Comparison of ENCODE assay signal across 8 mouse cellular contexts in the genomic region with DNA sequence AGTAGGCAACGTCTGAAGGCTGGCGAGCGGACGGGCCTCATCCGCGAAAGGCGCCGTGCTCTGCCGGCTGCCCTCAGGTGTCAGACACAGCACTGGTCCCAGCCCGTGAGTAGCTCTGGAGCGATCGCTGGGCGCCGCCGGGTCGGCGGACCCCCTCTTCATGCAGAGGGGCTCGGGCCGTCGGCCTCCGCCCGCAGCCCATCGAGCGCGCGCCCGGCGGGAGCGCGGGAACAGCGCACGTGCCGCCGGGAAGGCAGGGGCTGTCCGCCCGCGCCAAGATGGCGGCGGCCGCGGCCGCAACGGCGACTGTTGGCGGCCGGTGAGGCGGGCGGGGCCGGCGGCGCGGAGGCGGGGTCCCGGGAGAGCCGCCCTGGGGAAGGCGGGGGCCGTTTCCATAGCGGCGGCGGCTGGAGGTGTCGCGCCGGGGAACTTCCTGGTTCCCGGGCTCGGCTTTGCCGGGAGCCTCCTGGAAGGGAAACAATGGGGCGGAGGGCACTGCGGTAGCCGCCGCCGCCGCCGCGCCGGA. TPM values are rescaled to one million over a fixed set of nuclear protein-coding genes. Genes with fewer than 3 reads are reported as not detected.
DNase-seq lines count a peak whose midpoint lies in the region; ATAC-seq lines count a peak whose summit lies in the region.

A gene (plus strand): TSS at position 292 of the 526 bp plus-strand sequence.

- peak within 1 kb of the TSS; percentile 97 for H3K4me3 ChIP-seq in heart, embryonic 13.5 days
- H3K4me3 ChIP-seq in liver, embryonic 12.5 days = peak within 1 kb of the TSS; percentile 99

- peak; percentile 90 for DNase-seq in CD4-positive, CD25-positive, alpha-beta regulatory T cell, adult 2 months (ENCODE audit: low read depth, low spot score)
- DNase-seq in brain, embryonic 18.5 days (ENCODE audit: low read depth, low spot score) = peak; percentile 47
- peak; percentile 95 for DNase-seq in kidney, postnatal 10 days
- DNase-seq in naive thymus-derived CD4-positive, alpha-beta T cell, adult 2 months (ENCODE audit: low read depth) = peak; percentile 84
- DNase-seq in splenic B cell, adult 2 months (ENCODE audit: low read depth, low spot score) = peak; percentile 80

- under 1% methylated on average over 63 of the region's 75 CpGs for WGBS in heart, embryonic 13.5 days
- 2% methylated on average over 64 of the region's 75 CpGs for WGBS in liver, embryonic 12.5 days (ENCODE audit: insufficient replicate concordance)

- H3K27me3 ChIP-seq in heart, embryonic 13.5 days (replicated peaks) = no peaks in the 10 kb centered on the region
- peaks cover 12% of the 10 kb centered on the region for H3K27me3 ChIP-seq in liver, embryonic 12.5 days (replicated peaks)
- no peaks in the 10 kb centered on the region for H3K27me3 ChIP-seq in splenic B cell, adult 2 months (ENCODE audit: control insufficient read depth, insufficient read depth, low read length, poor library complexity, severe bottlenecking)

- peak within 1 kb of the TSS; percentile 97 for H3K9ac ChIP-seq in heart, embryonic 13.5 days
- peak within 1 kb of the TSS; percentile 99 for H3K9ac ChIP-seq in liver, embryonic 12.5 days

- peak within 1 kb of the TSS; percentile 79 for H3K4me2 ChIP-seq in heart, embryonic 13.5 days
- peak within 1 kb of the TSS; percentile 87 for H3K4me2 ChIP-seq in liver, embryonic 12.5 days

- H3K36me3 ChIP-seq in heart, embryonic 13.5 days = no peaks in the 10 kb centered on the region
- H3K36me3 ChIP-seq in liver, embryonic 12.5 days = no peaks in the 10 kb centered on the region
- H3K36me3 ChIP-seq in splenic B cell, adult 2 months (ENCODE audit: control insufficient read depth, insufficient read depth, low read length, poor library complexity, severe bottlenecking) = no peaks in the 10 kb centered on the region

- no peaks in the 10 kb centered on the region for H3K9me3 ChIP-seq in heart, embryonic 13.5 days
- H3K9me3 ChIP-seq in liver, embryonic 12.5 days (replicated peaks) = no peaks in the 10 kb centered on the region

- ATAC-seq in erythroid progenitor cell, adult 5-6 weeks (replicated peaks; ENCODE audit: low FRiP score, poor library complexity, severe bottlenecking) = peak; percentile 93
- peak; percentile 84 for ATAC-seq in heart, embryonic 13.5 days (ENCODE audit: extremely low read depth, insufficient number of reproducible peaks, low FRiP score, low TSS enrichment)
- ATAC-seq in liver, embryonic 12.5 days = peak; percentile 93

- peaks cover 26% of the 10 kb centered on the region for H3K4me1 ChIP-seq in heart, embryonic 13.5 days
- peaks cover 42% of the 10 kb centered on the region for H3K4me1 ChIP-seq in liver, embryonic 12.5 days

- peak within 1 kb of the TSS; percentile 98 for H3K27ac ChIP-seq in heart, embryonic 13.5 days (replicated peaks)
- H3K27ac ChIP-seq in liver, embryonic 12.5 days = peak within 1 kb of the TSS; percentile 94

RNA-seq across cellular contexts. Expression of the gene that starts here (rescaled TPM):
- 18.0 and 30.3 TPM in 2 replicates for total RNA-seq in erythroid progenitor cell, adult 5-6 weeks (2015; ENCODE audit: low replicate concordance)
- total RNA-seq in erythroid progenitor cell, adult 5-6 weeks (2017; ENCODE audit: low replicate concordance) = 26.6 and 47.0 TPM in 2 replicates
- polyA plus RNA-seq in heart, embryonic 13.5 days (2015; fragmentation: Nextera tagmentation; extraction: Ambion mirVana) = 4.6 and 5.5 TPM in 2 replicates
- polyA plus RNA-seq in liver, embryonic 12.5 days (2016; fragmentation: Nextera tagmentation; extraction: Ambion mirVana) = 7.7 and 7.9 TPM in 2 replicates

Comparison
In these comparisons a context has a peak if more than half of its experiments do, and no peak if none do; other contexts are left out.
1. Peak in every context shown above with its lines: DNase-seq, ATAC-seq, H3K4me3 ChIP-seq and H3K27ac ChIP-seq.